Mouse (Mus musculus) heart, adult 9 months (tissue): ENCODE measurements at regions not wholly inside any gene's neighbourhood (a gene's known extent, or its start where the extent isn't known, plus 50 kb on each side); places are given as distances from the start of the nearest gene placed in this dataset.
"Not testable (repeated sequence)": the region's sequence is repeated elsewhere in the genome, so short reads cannot be mapped to it uniquely, and the experiment has no call there.

Source experiments
- DNase-seq, 2 experiments: peaks; one replicate each; pipeline ENCODE4 v3.0.0; 2022; ENCODE audit warnings: low spot score in 2 of 2

DNA sequence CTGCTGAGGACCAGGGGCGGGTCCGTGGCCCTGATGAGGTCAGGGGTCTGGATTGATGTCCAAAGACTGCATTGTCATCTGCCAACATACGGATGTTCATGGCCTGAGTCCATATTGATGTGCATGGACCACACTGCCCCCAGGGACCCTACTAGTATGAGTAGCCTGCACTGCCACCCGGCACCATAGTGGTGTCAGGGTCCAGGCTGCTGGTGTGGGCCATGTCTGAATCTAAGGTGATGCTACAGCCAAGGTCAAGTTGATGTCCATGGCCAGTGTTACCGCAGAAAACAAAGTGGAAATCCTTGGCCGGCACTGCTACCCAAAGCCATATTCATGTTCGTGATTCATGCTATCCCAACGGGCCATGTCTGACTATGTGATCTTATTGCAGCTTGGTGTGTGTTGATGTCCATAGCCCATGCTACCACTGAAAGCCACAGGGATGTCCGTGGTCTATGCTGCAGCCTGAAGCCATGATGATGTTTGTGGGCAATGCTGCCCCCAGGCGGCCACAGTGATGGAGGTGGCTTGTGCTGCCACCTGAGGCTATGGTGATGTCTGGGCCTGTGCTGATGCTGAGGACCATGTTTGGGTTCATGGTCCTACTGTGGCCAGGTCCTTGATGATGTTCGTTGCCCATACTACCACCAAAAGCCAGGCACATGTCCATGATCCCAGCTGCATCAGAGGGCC lies 130.5 kb downstream of the Iqub start:
- DNase-seq, result no peak

DNA sequence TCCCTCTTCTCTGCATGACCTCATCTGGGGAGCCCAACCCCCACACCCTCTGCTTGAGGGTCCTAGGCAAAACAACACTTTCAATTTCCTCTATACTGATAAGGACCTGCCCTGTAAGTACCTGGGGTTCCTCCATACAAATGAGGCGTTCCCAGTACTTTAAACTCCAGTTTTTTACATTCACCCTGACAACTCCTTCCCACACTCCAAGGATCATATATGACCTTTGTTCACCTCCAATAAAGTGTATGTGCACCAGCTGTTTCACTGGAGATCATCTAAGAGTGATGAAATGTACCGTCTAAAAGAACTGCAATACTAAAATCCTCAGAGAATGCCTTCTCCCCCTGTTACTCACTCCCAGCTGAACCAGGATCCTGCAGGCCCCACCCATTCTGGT lies 135.0 kb downstream of the Iqub start:
- no peak for DNase-seq

DNA sequence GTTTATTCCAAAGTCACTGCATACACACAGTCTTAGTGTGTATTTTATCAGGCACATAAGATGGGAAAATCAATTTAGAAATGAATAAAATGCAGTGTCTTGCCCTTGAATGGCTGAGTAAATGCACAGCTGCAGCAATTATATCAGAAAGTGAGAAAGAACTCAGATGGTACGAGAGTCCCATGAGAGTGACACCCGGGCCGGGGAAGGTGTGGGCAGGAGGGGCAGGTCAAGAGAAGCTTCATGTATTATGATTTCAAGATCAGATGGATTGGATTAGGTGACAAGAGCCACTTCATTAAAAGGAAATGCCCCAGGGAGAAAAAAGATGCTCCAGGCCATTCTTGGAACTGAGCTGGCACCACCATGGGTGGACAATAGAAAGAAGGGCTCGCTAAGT lies 138.1 kb downstream of the Iqub start:
- DNase-seq, result no peak

DNA sequence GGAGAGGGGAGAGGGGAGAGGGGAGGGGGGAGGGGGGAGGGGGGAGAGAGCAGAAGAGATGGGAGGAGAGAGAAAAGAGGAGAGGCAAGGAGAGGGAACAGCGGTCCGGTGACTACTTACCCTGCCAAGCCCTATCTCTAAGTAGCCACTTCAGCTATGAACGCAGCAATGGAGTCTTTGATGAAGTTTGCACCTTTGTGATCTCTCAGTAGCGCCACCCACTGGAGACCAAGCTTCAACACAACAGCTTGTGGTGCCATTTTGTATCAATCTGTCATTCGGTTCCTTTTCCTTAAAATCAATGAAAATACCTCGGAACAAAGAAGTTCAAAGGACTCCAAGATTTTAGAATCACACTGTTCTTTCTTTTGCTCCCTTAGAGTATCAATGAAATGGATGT lies 141.7 kb downstream of the Iqub start:
- DNase-seq, result no peak

DNA sequence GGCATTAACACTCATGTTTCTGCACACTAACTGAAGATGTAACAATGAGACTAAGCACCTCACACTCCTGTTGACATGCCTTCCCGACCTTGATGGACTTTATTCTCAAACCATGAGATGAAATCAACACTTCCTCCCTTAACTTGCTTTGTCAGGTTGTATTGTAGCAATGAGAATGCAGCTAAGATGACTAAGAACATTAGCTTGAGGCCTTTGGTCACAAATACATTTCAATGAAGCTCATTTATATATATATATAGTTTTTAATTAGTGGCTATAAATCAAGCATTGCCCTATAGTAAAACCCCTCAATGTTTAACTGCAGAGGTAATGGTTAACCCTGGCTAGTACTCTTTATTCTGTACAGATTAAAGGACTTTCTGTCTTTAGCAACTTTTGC lies 143.2 kb downstream of the Iqub start:
- no peak for DNase-seq

DNA sequence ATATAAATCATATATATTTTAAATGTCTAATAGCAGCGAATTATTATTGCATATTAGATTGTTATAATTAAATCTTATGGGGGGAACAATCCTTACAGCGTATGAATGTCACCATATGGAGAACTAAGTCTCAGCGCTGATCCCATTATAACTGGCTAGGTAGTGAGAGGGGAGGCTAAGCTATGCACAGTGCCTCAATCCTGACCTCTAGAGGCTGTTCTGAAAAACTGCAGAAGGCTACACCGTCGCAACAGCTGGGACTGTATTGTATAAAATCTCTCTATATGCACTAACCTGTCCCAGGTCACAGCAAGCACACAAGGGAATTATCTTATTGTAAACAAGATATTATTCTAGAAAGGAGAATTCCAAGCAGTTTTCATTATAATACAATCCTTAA lies 164.0 kb downstream of the Iqub start:
- no peak for DNase-seq

DNA sequence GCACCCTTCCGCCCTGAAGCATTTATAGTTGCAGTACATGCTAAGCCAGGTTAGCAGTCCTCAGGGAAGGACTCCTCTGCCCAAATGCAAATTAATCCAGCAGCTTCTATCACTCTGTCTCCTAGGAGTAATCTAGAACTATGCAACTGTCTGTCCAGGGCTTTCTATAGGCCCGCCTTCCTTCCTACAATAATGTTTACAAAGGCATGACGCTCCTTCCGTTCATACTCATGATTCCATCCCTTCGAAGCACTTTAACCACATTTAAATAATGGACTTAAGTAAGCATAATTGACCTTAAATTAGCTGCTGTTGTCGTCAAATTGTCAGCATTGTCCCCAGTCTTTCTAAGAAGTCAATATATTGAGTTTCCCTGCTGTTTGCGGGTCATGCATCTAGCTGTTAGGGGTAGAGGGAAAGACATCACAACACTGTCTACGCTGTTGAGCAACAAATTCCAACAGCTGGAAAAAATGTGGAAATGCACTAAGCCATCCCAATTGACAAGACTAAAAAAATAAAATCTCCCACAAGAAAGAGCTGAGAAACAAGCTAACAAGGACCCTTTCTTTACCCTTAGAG lies 166.3 kb downstream of the Iqub start:
- no peak for DNase-seq

DNA sequence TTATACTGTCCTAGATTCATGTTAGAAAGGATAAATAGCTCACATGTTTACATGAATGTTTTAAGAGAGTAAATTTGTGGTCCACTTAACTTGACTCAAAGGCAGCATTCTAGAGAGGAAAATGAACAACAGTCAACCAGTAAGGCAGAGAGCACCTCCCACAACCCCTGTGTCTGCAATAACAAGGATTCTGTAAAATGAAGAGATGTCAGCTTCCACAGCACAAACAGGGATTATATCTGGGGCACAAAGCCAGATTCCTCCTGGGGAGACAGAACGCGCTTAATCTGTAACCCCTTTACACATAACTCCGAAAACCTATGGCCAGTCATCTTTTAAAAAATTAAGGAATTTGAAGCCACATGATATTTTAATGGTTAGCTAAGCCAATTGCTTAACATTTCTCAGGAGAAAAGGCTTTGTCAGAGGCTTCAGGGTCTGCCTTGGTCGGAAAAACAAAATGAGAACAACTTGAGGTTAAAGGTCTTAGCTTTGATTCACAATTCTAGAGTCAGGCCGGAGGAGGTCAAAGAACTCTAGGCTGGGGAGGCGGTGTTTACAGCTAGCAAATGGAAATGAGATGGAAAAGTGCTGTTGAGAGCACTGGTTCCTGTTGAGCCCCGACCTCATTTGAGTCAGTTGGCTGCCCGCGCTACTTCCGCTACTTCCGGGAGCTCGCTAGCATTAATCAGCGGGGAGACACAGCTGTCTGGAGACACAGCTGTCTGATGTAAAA lies 167.0 kb downstream of the Iqub start:
- peak; percentile 14 to 17 for DNase-seq

DNA sequence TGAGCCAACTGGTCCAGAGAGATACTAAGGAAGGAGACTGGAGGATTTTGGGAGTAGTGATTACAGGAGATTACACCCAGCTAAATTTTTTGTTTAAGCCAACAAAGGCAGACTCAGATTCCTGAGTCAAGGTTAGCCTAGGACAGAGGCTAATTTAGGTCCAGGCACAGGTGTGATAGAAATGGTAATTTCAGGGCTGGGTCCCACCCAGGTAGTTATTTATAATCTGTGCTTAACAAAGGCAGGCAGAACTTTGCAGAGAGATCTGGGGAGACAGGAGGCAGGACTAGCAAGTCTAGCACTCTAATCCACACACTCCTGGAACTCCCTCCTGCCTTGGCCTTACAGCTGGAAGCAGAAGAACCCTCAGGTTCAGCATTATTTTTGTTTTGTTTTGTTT lies 172.4 kb downstream of the Iqub start:
- no peak for DNase-seq

DNA sequence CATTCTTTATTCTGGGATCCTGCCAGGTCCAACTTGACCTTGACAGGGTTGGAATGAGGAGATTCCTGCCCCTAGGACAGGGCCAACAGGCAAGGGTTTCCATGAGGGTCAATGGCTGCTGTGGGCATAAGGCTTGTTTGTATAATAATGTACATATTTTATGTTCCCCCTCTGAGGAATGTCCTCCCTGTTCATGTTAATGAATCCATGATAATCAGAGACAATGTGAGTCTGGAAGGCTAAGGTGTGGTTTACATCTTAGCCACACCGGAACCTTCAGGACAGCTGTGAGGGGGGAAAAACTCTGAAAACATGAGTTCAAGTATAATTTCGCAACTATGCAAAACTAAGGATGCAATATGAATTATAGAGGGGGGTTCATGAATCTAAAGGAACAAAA lies 172.8 kb downstream of the Iqub start:
- DNase-seq, result no peak

DNA sequence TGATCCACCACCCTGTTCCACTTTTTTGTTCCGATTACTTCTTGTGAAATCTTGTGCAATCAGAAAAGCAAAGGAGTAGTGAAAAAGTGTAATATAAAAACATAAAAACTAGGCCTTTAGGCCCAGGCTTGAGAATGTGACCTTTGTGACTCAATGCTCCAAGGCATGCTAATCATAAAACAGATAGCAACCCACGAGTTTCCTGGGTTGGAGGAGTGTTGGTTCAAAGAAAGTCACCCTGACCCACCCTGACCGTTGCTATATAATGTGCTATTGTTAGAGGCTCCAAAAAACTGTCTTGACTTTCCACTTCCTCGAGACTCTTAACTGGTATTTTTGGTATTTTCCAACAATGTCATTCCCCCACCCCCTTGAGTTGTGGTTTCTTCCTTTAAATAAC lies 172.2 kb upstream of the Slc13a1 start:
- DNase-seq, result not testable (repeated sequence)

DNA sequence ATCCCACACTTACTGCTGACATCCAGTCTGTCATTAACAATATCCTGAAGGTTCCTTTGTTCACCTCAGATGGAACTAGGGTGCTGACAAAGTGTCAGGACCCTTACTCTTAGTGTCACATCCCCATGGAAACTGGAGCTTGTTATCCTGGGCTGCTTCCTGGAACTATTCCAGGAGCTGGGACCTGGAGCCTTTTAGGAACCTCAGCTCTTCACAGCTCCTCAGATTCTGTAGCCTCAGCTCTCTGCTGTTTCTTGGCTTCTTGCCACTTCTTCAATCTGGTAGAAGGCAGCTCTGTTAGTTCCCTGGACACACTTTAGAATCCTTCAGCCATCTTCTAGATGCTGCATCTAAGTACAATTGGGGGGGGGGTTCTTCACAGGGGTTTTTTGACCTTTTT lies 157.3 kb upstream of the Slc13a1 start:
- no peak for DNase-seq

DNA sequence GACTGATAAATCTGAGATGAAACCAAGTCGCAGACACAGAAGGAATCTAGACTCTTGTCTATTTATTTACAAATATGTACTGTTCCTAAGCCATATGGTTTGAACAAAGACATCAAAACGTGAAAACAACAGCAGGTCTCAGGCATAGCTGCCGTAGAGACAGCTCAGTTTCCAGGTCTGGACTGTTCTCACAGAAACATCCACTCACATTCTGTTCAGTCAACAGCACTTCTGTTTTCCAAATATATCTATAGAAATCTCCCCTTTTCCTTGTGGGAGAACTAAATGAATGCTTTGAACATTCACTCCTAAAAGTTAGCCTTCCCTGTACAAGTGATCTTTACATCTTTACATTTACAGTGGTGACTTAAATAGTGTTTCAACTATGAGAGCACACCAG lies 156.8 kb upstream of the Slc13a1 start:
- no peak for DNase-seq

DNA sequence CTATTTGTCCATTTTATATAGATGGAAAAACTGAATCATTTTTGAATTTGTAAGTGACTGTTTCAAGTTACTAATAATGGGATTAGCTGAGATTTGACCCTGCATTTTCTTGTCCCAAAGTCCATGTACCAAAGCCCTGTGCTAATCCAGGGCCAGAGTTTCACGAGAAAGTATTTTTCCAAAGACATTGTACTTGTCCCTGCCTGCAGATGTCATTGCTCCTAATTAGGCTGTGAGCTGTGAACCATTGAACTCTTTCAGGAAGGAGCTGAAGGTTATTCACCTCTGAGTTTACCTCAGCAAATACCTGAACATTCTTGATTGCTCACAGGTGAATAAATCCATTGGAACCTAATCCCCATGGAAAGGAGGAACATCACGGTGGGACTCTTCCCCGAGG lies 154.5 kb upstream of the Slc13a1 start:
- no peak for DNase-seq

DNA sequence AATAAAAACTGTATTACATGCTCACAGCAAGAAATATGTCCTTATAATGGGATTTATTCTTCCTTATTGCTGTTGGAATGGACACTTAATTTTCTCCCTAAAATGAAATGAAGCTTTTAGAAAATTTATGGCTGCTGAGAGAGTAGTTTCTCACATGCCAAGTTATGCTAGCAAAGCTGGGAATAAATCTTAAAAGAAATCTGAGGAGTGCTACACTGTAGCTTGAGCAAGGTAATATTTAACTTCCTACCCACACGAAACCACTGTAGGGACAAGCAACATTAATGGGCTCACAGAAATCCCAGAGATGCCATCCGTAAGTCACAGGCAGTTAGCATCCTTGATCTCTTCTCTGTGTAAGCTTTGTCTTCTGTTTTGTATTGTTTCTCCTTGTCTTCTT lies 151.0 kb upstream of the Slc13a1 start:
- no peak for DNase-seq

DNA sequence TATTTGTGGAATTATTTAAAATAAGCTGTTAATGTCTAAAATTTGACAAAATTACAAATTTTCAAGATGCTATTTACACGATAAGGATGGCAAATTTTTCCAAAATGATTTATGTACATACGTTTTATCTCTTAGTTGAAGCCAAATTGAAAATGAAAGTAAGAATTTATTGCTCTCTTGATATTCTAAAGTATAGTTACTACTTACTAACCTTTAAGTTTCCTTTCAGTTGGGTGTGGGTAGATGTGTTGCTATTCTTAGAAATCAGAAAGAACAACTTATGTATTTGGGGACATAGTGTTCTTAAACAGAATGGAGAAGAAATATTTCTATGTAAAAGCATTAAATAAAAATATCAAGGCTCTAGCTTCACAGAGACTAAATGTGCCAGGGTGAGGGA lies 142.8 kb upstream of the Slc13a1 start:
- no peak for DNase-seq

DNA sequence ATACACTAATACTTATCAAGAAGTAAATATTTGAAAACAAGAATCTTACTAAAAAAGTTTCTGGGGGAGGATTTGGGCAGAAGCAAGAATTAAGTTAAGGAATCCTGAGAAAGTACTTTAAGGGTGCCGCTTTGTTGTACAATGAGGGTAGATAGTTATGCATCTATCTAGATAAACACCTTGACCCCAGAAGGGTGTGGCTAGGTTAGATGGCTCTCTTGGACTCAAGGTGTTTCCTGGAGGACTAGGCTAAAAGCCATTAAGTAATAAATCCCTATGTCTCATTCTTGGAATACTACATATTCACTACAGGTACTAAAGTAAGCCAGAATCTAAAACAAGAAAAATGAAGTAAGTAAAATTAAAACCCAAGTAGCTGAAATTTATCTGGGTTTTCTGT lies 141.9 kb upstream of the Slc13a1 start:
- DNase-seq, result no peak

DNA sequence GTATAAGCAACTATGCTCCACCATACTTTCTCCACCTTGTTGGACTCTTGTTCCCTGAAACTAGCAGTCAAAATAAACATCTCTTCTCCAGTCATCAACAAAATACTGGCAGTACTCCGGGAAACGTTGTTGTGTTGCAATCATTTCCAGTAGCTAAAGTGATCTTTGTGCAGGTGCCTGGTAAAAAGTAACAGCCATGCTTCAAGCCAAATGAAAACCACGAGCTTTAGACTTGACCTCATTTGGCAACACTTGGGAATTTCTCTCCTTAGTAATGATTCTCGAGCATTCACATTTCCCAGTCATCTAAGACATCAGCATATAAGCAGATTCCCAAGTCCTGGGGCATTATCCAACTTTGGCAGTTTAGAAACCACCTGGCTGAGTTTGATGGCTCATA lies 133.8 kb upstream of the Slc13a1 start:
- DNase-seq, result no peak

DNA sequence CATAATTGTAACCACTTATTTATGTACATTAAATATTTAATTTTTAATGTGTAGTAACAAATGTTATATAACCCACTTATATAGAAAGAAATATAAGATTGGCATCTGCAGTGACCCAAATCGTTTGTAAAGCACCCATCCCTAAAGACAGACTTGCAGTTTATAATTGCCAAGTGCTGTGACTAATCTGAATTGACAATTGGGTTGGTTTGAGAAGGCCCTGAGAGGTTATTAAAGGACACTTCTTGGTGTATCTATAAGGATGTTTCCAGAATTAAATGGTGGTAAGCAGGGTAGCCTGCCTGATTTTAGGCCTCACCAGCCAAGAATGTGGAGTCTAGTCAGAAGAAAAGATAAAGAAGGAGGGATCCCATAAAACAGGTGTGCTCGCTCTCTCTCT lies 133.3 kb upstream of the Slc13a1 start:
- DNase-seq, result no peak

DNA sequence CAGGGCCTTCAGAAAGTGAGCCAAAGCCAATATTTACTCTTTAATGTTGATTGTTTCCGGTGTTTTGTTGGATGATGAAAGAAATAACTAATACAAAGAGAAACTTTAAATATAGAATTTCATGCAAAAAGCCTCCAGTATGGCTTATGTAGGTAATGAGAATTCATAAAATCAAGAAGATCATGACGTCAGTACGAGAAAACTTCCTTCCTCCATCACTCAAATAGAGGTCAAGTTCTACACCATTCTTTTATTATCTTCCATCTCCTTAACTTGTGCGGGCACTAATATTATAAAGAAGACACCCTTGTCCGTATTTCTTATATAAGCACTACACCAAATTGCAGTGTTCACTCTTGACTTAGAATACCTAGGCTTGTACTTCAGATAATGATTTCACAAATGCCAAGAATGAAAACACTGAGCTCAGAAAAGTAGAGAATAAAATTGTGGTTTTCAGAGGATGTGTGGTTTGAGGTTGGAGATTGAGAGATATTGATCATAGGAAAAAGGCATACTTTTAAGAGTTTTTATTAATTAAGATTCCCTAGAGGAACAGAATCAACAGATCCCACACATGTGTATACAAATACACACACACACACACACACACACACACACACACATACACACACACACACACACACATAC lies 130.8 kb upstream of the Slc13a1 start:
- no peak for DNase-seq

DNA sequence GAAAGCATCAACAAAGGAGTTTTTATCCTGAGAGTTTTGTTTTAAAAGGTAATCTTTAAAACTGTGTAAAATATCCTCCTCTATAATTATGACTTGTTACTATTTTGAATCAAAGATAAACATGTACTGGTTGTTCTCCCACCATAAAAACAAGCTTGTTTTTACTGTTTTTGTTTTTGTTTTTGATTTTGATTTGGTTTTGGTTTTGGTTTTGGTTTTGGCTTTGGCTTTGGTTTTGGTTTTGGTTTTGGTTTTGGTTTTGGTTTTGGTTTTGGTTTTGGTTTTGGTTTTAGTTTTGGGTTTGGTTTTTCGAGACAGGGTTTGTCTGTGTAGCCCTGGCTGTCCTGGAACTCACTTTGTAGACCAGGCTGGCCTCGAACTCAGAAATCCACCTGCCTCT lies 120.9 kb upstream of the Slc13a1 start:
- DNase-seq, result not testable (repeated sequence)

DNA sequence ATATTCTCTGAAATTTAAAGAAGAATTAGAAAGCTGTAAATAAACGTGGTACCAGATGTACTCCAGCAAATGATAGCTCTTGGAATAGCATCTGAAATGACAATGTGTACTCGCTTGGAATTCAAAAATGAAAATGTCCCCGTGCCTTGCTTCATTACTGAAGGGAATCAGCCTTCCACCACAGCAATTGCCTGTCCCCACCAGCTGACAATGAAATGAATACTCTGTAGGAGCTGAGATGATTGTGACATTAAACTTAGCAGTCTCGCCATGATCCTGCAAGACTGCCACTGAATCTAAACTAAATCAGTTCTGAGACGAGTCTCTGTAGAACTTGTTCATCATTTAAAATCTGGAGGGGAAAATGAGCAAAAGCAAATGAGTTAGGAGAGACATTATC lies 104.9 kb upstream of the Slc13a1 start:
- DNase-seq, result no peak

DNA sequence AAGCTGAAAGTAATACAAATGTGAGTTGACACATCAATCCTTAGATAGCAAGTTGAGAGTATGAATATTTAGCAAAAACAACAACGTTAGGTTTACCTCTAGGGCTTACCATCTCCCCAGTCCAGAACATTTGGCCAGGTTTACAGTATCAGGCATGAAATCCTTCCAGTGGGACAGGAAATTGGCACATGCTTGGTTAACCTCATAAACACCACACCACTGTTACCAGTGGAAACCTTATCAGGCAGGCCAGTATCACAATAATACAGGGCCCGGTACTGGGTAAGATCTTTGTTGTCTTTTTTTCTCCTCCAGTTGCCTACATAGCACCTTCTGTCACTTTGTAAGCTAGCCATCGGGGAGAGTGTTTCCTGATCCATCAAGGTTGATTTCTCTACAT lies 101.7 kb upstream of the Slc13a1 start:
- no peak for DNase-seq
